Mouse (Mus musculus) cerebellum, postnatal 25 days (tissue): Measurements from ENCODE around the gene Ewsr1.
A peak's percentile ranks its signal among the peaks of the same experiment; 100 is the strongest.

ENCODE experiments used
- DNase-seq, 2 experiments: peaks; one replicate each; pipeline ENCODE4 v3.0.0; 2021; ENCODE audit warnings: mixed read lengths in 2 of 2

The Ewsr1 gene

DNA sequence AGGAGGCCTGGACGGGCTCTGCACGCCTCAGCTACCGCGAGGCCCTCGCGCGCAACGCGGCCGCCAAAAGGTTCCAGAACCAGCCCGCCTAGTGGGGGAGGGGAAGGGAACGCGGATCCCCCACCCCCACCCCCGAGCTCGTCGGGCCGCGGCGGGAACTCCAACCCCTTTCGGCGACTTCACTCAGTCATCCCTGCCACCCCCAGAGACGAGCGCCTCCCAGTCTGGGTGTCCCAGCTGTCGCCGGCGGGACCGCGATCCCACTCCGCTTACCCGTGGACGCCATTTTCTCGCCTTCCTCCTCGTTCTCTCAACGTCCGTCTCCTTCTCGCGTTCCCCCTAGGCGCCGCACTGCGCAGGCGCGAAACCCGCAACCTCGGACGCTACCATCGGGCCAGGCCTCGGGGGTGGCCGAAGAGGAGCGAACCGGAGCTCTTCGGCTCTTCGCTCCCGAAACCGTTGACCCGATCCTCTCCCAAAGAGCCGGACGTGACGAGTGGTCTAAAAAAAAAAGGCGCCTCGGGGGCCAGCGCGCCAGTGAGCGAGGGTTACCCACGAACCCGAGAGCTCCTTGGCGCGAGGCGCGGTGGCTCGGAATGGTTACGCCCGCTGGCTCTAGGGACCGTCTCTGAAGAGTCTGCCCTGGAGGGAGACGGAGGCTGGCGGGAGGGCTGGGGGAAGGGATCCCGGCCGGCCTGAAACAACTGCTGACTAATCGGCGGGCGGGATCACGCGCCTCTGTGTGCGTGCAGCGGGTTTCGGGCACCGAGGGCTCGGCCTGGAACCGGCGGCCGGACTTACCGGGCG, at the start of gene Ewsr1, which contains the start of gene Rhbdd3:
Gene Ewsr1, minus strand, starts transcription at position 531 of the 807 bp plus-strand sequence.
Gene Rhbdd3, plus strand, starts transcription at position 191 of the 807 bp plus-strand sequence.
- DNase-seq, result peak; percentile 98 to 100

DNA sequence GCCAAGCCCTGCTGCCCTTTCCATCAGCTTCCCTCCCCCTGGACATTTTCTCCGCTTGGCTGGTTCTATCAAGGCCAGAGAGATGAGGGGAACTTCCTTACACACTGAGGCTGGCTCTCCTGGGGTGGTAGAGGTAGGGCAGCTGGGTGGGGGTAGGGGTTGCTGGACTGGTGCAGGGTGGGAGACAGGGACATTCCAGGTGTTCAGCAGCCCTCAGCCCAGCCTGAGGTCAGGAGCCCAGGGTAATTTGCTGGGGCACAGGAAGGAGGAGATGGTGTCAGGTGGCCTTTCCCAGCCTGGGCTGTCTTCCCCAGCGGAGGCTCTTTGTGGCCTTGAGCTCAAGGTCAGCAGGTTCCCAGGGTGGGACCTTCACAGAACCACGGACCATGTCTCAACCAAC, 46.5 kb upstream of the Ewsr1 start:
- no peak for DNase-seq

DNA sequence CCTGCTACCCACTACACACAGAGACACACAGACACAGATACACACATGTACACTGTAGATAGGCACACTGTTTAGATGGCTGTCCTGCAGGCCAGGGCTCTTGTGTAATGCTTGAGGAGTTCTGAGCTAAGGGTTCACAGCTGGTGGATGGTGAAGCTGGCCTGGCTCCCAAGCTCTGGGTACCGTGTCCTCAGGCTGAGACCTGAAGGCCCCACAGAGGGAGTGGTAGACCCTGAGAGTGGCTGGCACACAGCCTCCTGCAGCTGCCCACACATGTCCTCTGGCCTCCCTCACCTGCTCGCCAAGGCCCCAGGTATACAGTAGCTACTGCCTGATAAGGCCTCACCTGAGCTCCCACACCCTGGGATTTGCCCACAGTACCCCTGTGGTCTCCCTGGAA, 42.9 kb upstream of the Ewsr1 start:
- no peak for DNase-seq

DNA sequence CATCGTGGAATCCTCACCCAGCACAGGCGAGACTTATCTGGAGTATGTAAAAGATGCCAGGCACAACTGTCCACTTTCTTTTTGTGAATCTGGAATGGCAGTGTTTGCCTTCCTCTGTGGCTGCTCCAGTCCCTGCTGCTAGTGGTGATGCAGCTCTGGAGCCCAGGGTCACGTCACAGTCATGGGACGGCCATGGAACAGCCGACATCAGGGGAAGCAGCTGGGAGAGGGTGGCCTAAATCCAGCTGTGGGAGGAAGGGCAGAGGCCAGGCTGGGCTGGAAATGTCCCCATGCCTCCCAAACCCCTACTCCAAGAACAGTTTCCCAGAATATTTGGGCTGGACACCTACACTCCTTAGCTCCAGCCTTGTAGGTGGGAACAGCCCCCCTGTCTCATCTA, 42.2 kb upstream of the Ewsr1 start:
- DNase-seq, result no peak

DNA sequence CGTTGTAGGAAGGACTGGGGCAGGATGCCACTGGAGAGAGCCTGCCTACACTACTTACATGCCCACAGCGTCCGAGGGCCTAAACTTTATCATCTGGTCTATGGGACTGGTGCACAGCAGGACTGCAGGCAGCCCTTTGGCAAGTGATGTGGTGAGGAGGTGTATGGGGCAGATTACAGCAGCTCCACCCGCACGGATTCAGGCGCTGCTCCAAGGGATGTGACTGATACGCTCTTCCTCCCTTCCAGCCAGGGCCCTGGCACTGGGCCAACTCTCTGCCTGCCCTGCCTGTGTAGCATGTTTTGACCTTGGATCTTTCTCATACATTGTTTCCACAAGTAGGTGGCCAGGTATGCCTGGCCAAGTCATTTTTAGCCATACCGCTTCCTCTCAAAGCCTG, 41.6 kb upstream of the Ewsr1 start:
- peak; percentile 71 to 84 for DNase-seq

DNA sequence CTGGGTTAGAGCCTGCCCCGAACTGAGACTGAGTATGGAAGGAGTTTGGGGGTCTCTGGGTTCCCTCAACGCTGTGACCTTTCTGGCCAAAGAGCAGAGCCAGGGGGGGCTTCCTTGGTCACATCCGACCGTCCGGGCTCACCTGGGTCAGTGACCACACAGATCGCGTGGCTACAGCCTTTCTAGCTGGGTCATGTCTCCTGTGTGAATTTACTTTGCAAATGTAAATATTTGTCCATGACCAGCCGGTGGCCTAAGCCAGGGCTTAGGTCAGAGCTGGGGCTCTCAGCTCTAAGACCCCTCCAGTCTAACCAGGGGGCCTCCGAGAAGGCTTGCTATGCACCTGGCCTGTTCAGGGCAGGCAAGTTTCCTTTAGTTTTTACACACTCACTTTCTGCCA, 40.3 kb upstream of the Ewsr1 start:
- DNase-seq, result no peak

DNA sequence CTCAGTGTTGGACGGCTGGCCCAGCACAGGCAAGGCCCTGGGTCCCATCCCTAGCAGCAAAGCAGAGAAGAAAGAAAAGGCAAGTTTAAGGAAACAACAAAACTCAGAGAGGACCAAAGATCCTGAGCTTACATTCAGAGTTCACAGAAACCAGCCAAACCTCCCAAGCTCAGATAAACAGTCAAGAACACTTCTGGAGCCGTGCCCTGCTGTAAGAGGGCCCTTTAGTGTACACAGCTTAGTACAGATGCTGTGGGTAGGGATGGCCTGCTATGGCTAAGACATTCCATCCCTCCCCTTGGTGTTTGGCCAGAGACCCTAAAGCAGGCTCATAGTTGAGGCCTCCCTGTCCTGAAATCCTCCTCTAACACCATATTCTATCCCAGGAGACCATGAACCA, 39.6 kb upstream of the Ewsr1 start:
- DNase-seq, result no peak

DNA sequence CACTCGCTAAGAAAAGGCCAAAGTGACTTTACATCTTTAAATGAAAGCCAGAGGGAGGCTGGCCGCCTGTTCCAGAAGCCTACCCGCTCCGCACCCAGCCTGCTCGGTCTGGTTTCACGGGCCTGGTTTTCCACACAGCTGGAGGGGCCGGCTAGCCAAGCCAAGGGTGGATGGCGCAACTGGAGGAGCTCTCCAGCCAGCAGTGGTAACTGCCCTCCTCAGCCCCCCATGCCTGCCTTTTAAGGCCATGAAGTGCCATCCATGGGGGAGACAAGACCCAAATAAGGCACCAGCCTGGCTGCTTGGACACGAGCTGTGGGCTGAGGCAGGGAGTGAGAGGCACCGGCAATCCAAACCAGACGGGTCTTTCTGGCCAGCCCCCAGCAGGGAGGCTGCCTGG, 36.8 kb upstream of the Ewsr1 start:
- no peak for DNase-seq

DNA sequence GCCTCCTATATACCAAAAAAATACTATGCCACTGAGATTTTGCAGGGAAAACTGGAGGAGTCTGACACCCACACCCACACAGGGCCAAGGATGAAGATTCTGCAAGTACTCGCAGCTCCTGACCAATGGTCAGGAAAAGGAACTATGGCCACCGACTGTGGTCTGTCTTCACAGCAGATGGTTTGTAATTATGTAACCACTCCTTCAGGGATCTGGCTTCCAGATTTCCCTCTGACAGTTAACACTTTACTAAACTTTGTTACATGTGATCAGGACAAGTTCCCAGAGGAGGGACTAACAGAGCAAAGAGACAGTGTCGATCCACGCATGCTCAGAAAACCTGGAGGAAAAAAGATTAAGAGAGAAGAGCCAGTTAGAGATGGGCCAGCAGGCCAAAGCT, 33.7 kb upstream of the Ewsr1 start:
- DNase-seq, result no peak

DNA sequence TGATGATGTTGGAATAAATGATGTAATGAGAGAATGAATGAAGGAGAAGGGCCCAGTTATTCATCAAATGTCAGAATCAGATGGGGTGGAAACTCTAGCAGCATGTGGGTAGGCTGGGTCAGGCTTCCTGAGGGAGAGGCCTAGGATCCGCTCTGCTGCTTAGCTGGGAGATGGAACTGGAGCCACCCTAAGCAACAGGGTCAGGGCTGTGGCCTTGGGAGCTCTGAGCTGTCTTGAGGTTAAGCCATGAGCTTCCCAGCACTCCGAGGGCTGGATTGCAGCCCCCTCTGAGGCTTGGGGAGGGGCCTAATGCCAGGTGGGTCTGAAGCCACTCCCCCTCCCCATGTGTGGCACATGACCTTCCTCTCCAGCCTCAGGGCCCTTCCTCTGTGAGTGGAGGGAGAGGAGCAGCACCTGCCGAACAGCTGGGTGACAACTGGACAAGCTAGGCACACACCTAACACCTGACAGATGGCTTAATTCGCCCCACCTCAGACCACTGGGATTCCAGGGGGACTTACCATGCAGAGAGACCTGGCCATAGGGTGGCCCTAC, 31.1 kb upstream of the Ewsr1 start:
- DNase-seq, result no peak

DNA sequence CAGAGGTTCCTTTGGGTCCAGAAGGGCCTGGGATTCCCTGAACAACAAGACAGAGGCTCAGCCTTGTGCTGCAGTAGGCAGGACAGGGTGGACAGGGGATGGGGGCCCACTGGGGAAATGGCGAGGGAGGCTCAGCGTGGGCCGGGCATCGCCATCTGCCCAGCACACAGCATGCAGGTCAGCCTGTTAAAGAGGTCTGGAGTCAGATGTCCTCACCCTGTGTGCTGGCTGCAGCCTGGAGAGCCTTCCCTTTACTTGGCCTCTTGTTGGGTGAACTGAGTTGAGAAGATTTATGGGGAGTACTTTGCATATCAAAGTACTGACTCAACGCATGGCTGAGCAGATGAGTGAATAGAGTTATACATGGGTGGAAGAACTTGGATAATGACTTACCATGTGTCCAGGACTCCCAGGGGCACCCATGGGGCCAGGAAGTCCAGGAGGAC, 30.0 kb upstream of the Ewsr1 start:
- DNase-seq, result peak; percentile 59 to 64

DNA sequence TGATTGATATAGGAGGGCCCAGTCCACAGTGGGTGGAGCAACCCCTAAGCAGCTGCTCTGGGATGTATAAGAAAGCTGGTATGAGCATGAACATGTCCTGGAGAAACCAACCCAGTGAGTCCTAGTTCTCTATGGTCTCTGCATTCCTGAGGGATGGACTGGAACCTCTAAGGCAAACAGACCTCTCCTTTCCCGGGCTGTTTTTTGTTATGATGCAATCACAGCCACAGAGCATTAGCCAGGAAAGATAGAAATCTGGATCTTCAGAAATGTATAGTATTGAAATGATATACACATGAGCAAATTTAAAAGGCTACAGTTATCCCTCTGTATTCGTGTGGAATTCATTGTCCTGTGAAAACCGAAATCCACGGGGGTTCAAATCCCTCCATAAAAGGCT, 26.6 kb upstream of the Ewsr1 start:
- DNase-seq, result no peak

DNA sequence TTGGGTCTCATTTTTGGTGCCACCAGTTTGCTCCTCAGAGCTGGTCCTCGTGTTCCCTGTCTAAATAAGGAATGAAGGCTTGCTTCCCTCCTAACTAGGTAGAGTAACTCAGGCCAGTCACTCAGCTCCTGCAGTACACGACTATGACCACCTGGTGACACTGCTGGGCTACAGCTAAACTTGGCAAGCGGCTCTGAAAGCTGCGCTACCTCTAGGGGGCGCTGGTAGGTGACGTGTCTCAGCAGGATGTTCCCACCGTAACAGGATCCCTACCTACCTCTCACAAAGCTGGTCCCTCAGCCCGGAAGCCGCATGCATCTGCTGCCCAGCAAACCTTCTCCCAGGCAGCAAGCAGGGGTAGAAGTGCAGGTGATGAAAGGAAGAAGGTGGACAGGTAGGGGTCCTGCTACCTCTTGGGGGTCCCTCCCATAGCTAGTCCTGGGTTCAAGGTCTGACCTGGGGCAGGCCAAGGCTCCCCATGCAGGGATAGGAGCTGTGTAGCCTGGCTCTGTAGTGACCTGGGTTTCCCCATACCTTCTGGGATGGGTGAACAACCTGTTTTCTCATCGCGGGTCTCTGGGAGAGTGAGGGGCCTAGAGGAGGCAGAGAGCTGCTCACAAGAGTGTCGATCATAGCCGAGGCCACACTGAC, 16.0 kb upstream of the Ewsr1 start:
- peak; percentile 85 to 91 for DNase-seq

DNA sequence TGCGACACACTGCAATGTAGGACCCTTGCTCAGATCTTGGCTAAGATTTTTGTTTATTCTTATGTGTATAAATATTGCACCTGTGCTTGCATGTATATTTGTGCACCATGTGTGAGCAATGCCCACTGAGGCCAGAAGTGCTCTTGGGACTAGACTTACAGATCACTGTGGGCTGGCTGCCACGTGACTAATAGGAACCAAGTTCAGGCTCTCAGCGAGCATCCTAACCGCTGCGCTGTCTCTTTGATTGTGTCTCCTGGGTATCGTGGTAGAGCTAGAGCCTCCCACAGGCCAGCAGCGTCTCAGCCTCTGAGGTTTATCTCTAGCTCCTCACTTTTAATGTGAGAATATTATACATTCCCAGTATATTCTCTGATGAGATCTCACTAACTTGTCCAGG, 14.6 kb upstream of the Ewsr1 start:
- no peak for DNase-seq

DNA sequence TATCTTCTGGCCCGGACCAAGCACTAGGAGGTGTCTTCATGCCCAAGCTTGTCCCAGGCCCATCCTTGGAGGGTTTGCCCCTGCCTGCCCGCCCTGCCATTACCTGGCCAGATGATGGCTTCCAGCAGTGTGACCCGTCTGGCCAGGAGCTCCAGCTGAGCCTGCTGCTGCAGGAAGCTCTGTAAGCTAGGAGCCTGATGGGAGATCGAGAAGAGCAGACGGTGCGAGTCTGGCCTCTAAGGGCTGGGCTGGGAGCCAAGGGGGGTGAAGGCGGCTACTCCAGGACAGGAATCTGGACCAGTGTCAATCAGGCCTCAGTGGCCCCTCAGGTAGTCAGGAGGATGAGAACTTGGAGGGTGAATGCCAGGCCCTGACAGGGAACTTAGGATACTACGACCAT, 10.4 kb upstream of the Ewsr1 start:
- no peak for DNase-seq

DNA sequence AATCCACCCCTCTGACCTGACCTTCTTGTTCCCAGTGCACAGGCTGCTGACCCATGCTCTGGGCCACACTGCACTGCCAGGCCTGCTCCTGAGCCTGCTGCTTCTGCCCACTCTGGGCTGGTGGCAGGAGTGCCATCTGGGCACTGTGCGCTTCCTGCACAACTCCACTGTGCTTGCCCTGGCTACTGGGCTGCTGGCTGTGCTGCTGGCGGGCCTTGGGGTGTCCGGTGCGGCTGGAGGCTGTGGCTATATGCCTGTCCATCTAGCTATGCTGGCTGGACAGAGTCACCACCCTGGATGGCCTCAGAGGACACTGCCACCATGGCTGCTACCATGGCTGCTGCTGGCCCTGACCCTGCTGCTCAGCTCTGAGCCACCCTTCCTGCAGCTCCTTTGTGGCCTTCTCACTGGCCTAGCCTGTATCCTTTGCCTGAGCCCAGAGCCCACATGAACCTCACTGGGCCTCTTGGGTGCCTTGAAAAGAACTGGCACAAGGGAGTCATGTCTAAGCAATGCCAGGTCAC, 5.0 kb upstream of the Ewsr1 start:
- DNase-seq, result no peak

DNA sequence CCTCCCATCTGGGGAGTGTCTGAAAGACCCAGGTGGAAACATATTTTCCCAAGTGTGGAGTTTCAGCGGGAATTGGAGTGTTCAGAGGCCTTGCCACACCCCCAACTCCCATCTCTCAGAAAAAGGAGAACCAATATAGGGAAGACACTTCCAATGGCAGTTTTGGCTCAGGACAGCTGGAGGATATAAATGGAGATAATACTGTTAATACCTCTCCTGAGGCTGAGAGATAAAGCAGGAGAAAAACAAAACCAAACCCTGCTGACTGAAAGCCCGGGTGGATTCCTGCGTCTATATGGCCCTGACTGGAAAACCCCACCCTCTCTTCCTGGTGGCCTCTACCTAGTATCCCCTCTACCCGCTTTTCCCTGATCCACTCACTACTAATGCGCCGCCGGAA, 3.3 kb upstream of the Ewsr1 start:
- no peak for DNase-seq

DNA sequence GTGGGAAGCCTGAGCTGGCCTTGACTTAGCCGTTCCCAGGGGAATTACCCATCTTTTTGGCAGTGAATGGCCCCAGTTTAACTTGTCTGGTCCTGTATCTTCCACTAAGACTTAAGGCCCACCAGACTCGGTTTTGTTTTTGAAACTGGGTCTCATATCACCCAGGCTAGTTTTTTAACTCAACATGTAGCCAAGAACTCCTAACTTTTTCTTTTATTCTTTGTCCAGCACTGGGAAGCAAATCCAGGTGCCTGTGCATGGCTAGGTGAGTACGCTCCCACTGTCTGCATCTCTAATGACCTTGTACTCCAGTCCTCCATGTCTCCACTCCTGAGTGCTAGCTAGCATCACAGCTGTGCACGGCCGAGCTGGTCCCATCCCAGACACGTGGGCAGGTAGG, 2.6 kb upstream of the Ewsr1 start:
- DNase-seq, result no peak

DNA sequence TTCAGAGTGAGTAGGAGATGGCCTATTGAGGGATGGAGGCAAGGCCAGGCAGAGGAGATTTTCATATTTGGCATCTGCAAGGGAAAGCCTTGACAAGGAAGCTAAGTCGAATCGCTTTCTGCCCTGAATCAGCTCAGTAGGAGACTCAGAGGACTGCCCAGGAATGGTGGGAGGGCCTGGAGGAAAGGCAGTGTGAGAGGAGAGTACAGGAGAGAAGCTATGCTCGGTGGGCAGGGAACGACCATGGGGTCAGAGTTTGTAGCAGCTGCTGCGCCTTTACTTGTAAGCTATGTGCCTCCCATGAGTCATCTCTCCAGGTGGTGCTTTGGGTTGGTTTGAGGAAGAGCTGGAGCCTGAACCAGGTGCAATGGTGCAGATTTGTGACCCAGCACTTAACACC, 1.7 kb upstream of the Ewsr1 start:
- no peak for DNase-seq

DNA sequence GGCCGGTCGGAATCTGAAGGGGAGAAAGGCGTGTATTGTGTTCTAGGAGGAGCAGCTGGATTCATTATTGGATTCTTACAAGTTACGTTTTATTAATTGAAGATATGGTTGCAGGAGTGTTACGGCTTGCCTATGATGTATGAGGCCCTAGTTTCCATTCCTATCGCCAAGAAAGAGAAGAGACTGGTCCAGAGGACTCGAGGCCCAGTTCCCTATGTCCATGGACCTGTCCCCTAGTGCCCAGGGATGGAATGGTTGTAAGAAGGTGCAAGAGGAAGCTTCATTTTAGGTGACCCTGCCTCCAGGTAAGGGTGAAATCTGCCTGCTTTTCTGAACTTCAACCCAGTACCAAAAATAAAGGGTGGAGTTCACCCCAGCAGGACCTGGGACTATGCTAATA, 1.2 kb upstream of the Ewsr1 start:
- DNase-seq, result no peak

DNA sequence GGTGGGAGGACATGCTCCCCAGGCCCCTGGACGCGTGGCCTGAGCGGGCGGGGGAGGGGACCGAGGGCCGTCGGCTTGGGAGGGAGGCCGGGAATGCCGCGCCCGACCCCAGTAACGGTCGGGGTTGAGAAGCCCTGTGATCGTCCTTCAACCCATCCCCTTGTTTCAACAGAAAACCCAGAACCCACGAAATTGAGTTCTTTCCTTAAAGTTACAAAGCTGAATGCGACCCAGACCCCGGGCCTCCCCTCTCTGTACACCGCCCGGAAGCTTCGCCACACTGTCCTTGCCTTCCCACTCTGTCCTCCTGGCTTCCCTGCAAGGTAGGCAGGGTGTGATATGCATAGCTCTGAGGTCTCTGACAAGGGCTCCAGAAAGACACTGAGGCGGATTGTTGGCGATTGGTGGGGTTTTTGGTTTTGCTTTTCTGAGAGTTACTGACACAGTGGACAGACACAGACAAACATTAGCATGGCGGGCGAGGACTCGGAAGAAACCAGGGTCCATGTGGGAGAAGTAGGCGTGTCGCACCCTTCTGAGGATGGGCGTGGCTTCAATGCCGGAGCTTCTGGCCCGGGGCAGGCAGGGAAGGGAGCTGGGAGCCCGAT, 614 bp upstream of the Ewsr1 start:
- DNase-seq, result peak; percentile 75 to 82

DNA sequence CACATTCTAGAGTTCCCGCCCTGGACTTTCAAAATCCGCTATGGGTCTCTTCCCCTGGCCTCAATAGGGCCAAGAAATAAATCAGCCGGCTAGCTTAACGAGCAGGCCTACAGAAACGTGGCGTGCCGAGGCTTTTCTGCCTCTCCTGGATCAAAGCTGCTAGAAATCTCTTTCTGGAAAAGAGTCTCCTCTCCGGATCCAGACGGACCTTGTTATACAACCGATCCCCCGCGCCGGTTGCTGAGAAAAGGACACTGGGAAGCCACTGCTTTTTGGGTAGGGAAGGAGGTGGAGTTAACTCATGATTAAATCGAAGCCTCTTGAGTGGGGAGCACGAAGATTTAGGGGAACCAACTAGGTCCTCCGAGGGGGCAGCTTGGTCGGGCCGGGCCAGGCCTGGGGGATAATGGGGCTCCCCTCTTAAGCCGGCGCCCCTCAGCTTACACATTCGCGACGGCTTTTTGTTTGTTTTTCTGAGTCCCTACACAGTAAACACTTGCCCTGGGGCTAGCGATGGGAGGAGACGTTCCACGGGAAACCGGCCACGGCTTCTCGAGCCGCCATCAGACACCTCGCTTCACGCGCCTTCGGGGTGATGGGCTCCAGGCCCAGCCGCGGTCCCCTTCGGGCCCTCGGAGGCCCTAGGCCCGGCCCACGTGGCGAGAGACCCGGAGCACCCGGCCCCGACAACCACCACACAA, 881 bp downstream of the Ewsr1 start:
- DNase-seq, result peak; percentile 66 to 76

DNA sequence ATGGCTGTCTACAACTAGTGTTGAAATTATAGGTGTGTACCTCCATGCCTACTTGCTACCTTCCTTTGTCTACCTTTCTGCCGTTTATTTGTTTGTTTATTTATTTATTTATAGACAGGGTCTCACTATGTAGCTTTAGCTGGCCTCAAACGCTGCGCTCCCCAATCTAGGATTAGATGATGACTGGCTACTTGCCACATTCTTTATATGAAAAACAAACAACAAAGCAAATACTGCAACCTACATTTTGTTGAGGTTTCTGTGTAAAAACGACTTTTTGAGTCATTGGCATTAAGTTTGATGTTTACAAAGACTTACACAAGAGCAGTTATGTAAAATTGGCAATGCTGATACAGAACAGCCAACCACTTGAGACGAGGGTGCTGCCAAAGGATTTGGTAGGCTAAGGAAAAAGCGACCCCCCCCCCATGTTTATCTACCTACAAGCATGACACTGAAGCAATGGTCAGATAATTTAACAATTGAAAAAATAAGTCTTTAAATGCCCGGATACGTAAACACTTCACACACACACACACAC, 2.5 kb downstream of the Ewsr1 start:
- DNase-seq, result no peak
